Mouse (Mus musculus): Measurements from ENCODE around the gene Vasp.

Gene Vasp

DNA sequence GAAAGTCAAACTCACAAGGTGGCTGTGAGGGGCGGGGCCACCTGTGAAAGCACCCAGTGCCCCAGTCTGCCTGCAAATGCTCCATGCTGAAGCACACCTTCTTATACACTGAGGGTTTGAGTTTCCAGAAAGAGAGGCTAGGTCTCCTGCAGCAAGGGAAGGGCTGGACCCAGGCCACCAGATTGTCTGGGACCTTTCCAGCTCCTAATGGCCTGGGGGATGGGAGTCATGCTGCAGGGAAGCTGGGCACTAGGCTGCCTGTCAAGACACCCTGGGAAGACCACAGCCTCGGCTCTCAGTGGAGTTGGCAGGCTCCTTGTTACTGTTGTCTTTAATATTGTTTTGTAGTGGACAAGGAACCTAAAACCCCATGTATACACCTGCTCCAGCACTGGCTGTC lies 35.2 kb downstream of the Vasp start:
- no peak for DNase-seq (ENCODE audit: low spot score in 2 of 2)

DNA sequence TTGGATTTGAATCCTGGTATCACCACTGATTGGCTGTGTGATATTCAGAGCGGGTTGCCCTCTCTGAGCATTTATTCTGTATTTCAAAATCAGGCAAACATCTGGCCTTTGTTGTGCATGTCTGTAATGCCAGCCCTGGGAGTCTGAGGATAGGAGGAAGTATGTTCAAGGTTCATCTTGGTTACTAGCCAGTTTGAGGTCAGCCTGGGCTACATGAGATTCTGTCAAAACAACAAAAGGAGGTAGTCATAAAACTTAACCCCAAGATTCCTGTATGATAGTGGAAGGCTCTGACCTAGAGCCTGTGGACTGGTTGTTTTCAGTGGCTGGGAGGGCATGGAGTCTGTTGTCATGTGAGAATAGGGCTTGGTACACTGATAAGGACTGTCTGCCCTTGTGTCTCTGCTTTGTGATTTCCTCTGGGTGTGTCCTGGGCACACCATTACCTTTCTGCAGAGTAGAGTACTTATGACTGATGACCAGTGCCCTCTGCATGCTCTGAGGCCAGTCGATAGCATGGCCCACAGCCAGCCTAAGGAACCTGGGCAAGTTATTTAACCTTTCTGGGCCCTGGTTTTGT lies 36.4 kb downstream of the Vasp start:
- DNase-seq (ENCODE audit: low spot score in 2 of 2): no peak

DNA sequence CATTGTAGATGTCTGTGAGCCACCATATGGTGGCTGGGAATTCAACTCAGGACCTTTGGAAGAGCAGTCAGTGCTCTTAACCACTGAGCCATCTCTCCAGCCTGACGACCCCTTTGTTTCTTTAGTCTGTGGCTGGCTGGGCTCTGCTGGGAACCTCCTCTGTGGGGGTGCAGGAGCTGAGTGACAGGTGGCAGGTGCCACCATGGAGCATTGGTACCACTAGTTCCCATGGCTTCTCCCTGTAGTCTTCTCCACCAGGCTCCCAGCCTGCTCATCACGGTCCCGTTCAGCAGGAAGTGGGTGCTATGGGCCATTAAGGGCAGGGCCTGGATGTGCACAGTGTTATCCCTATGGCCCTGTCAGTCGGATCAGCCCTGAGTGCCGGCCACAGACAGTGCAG lies 37.0 kb downstream of the Vasp start:
- no peak for DNase-seq (ENCODE audit: low spot score in 2 of 2)

DNA sequence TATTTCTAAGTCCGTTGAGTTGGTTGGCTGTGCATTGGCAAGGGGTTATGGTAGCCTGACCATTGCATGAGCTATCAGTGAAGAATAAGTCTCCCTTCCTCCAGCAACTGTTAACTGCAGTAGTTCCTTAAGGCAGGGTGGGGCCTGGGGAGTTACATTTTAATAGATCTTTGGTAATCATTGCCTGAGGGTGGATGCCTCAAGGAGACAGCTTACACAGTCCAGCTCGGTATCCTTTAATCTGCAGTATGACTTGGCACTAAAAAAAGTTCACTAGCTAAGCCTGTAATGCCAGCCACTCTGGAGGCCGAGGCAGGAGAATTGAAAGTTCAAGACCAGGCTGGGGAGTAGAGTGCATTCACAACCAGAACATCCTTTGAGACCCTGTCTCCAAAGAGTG lies 39.8 kb downstream of the Vasp start:
- no peak for DNase-seq (ENCODE audit: low spot score in 2 of 2)

DNA sequence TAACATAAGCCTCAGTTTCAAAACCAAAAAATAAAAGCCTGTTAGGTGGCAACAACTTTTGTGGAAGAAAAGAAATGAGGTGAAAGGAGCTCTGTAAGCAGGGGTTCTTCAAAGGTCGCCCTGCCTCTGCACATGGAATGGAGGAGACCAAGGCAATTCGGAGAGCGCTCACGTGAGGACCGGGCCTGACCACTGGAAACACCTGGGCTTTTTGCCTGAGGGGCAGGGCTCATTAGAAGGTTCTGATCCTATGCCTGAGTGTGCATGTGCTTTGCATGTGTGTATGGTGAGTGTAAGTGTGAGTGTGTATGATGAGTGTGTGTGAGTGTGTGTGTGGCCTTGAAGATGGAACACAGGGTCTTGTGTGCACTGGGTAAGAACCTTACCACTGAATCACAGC lies 40.7 kb downstream of the Vasp start:
- DNase-seq (ENCODE audit: low spot score in 2 of 2): no peak

DNA sequence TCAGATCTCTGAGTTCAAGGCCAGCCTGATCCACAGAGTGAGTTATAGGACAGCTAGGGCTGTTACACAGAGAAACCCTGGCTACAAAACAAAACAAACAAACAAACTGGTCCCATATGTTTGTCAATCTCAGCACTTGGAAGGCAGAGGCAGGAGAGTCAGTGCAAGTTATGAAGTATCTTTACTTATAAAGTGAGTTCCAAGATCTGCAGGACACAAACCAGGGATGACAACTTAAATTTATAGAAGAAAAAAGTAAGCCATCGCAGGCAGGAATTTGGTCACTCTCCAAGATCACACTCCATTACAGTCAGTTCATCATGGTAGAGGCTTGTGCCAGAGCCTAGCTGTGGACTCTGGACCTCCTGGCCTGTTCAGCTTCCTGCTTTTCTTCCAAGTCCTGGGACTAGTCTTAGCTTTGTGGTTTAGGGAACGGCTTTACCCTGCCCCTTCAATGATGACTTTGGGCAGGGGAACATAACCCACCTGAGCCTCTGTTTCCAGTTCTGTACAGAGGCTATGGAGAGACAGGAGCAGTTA lies 41.5 kb downstream of the Vasp start:
- DNase-seq (ENCODE audit: low spot score in 2 of 2): no peak

DNA sequence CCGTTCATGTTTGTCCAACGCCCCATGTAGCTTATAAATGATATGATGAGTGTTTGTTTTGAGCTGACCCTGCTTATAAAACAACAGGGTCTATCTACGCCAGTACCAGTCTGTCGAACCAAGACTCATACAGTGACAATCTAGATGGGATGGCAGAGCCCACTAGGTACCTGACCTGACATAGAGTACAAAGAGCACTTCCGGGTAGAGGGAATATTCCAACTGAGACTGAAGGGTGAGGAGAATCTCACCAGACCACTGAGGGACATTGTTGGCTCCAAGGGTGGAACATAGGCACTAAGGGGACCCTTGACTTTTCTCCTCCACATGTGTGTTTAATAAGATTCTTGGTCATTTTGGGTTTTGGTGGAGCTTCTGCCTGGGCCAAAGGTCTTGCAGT lies 42.2 kb downstream of the Vasp start:
- DNase-seq (ENCODE audit: low spot score in 2 of 2): no peak

DNA sequence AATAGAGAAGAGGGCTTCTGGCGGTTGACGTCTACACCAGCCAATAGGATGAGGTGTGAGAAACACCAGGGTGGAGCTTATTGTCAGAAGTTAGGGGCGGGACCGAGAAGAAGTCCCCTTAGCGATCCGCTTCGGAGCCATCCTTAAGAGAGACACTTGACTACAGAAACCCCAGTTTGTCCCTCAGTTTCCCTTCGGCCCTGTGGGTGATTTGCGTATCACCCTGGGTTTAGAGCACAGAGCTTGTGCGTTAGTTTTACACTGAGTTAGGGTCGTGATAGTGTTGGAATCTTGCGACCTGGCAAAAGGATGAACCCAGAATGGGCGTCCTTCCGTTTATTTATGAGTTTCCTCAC lies 42.8 kb downstream of the Vasp start:
- no peak for DNase-seq (ENCODE audit: low spot score in 2 of 2)

DNA sequence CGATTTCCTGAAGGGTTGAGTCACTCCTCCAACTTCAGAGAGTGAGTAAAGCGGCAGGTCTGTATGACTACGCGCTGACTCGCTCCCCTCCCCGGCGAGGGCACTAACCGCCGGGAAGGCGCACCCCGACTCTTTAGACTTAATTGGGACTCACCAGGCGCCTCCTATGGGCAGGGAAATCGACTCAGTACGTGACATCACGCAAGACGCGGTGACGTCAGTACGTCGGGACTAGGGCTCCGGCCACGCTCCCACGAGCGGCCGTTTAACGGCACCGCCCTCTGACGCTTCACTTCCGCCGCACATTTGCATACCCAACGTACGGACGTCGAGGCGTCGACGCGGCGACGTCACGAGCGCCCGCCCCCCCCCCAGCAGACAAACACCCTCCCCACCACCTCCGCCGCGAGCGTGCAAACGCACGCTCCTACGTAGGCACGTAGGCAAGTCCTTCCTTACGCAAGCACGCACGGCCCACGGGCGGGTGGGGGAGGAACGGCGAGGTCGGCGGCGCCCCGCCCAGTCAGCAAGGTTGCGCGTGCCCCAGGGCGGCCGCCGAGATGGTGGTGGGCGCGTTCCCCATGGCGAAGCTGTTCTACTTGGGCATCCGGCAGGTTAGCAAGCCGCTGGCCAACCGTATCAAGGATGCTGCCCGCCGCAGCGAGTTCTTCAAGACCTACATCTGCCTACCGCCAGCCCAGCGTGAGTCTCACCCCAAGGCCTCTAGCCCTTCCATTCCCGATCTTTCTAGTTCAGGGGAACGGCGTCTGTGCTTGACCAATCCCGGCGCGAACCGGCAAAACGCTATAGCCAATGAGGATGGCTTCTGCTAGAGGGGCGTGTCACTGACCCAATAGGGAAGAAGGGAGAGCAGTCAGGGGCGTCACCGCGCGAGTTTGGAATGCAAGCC lies 43.5 kb downstream of the Vasp start, which contains the start of gene Opa3:
Gene Opa3 (plus strand): TSS at position 452 of the 910 bp plus-strand sequence.
- DNase-seq (ENCODE audit: low spot score in 2 of 2): peak; percentile 98

DNA sequence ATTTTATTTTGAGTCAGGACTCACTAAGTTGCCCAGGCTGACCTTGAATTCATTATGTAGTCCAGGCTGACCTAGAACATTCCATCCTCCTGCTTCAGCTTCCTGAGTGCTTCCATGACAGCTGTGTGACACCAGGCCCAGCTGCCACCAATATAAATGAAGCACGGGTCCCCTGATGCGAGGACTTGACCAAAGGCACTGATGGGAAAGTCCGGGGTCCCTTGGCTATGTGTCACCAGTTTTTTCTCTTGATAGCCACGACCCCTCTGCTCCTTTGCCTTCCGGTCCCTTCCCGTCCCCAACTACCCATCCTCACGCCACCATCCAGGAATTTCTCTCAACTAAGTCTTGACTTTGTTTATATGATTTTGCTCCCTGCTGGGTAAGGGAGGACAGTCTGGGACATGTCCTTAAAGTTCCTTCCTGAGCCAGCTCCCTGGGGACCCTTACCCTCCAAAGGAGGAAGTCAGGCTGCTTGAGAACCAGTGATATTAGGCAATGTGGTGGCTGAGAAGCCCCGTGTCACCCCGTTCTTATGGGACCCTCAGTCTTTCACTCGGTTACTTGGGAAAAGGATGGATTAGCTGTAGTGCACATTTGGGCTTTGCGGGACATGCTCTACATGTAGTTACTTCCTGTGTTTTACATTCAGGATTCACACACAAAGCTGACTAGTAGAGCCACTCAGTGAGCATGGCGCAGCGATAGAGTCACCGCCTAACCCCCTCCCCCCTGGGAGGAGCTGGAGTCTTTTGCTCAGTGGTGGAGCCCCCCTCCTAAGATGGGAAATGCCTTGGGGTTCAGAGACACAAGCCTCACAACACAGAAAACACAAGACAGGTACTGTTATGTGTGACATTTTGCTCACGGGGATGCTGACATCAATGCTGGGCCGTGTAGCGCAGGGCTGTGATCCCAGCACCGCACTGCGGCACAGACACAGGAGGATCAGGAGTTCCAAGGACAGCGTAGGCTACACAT lies 44.5 kb downstream of the Vasp start:
- peak; percentile 43 to 76 for DNase-seq (ENCODE audit: low spot score in 2 of 2)

DNA sequence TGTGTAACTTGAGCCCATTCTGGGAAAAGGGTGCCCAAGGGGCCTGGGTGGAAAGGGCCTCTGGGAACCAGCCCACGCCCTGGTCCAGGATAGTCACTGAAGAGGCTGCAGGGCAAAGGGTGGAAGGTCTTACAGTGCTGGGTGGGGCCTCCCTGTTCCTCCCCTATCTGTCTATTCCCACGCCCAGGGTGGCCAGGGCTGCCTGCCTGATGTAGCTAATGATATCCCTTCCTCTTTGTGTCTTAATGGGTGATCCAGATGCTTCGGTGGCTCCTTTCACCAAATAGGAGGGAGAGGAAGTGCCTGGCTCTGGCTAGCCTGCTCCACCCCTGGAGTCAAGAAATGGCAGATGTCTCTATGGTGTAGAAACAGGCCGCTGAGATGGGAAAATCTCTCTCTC lies 46.7 kb downstream of the Vasp start:
- DNase-seq (ENCODE audit: low spot score in 2 of 2): no peak

DNA sequence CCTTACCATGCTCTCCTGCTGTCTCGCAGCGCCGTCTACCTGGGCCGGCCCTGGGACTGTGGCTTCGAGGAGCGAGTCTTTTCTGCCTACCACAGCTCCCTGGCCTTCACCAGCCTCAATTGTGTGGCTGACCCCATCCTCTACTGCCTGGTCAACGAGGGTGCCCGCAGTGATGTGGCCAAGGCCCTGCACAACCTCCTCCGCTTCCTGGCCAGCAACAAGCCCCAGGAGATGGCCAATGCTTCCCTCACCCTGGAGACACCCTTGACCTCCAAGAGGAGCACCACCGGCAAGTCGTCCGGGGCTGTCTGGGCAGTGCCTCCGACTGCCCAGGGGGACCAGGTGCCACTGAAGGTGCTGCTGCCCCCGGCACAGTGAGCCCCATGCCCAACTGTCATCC lies 48.7 kb downstream of the Vasp start:
- DNase-seq (ENCODE audit: low spot score in 2 of 2): no peak

DNA sequence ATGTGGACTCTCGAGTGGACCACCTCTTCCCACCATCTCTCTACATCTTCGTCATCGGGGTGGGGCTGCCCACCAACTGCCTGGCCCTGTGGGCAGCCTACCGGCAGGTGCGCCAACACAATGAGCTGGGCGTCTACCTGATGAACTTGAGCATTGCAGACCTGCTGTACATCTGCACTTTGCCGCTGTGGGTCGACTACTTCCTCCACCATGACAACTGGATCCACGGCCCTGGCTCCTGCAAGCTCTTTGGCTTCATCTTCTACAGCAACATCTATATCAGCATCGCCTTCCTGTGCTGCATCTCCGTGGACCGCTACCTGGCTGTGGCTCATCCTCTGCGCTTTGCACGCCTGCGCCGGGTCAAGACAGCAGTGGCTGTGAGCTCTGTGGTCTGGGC lies 49.4 kb downstream of the Vasp start:
- DNase-seq (ENCODE audit: low spot score in 2 of 2): no peak

DNA sequence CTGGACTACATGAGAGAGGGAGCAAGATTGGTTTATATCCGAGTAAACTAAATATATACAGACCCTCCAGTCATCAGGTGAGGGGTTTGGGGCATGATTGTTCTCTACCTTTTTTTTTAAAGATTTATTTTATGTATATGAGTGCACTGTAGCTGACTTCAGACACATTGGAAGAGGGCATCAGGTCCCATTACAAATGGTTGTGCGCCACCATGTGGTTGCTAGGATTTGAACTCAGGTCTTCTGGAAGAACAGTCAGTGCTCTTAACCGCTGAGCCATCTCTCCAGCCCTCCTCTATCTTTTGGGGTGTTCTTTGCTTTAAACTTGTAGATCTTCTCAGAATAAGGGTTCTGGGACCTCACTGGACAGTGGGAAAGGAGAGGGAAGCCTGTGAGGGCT lies 51.6 kb downstream of the Vasp start:
- DNase-seq (ENCODE audit: low spot score in 2 of 2): no peak

DNA sequence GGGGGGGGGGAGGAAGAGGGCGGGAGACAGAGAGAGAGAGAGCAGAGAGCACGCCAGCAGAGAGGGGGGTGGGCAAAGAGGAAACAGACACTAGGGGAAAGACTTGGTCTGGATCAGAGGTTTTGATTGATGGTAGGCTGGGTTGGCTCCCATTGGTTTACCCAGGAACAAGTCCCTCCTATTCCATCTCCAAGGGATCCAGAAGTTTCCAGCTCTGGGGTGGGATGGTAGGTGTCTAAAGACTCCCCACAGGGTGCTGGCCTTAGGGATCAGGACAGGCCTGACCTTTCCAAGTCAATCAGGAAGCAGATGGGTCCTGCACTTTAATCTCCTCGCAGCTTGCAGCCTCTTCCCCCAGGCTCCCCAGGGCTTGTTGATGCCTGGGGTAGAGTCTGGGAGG lies 53.7 kb downstream of the Vasp start:
- DNase-seq (ENCODE audit: low spot score in 2 of 2): no peak

DNA sequence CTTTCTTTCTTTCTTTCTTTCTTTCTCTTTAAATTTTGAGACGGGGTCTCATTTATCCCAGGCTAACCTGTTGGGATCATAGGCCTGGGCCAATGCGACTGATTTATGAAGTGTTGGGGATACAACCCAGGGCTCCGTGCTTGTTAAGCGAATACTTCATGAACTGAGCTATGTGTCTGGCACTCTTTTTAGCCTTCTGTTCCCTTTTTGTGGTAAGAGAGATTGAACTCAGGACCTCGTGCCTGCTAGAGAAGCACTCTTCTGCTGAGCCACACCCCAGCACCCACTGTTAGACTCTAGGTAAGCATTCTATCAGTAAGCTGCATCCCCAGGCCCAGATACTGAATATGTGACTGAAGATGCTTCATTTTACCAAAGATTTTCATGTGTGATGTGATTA lies 54.1 kb downstream of the Vasp start:
- no peak for DNase-seq (ENCODE audit: low spot score in 2 of 2)

DNA sequence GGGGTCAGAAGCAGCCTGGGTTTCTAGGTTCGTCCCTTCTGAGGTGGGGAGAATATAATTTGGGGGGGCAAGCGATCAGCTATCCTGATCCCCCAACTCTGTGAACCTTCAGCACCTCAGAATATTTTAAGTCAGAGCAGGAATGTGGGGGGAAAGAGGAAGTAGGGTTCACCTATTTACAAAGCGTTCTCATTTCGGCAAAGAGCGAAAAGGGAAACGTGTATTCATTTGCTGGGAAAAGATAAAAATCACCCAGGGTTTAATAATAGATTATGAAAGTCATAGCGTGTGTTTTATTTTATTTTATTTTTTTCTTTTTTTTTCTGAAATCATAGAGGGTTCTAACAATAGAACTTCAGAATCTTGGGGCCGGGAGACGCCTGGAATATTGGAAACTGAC lies 56.7 kb downstream of the Vasp start:
- DNase-seq (ENCODE audit: low spot score in 2 of 2): no peak

DNA sequence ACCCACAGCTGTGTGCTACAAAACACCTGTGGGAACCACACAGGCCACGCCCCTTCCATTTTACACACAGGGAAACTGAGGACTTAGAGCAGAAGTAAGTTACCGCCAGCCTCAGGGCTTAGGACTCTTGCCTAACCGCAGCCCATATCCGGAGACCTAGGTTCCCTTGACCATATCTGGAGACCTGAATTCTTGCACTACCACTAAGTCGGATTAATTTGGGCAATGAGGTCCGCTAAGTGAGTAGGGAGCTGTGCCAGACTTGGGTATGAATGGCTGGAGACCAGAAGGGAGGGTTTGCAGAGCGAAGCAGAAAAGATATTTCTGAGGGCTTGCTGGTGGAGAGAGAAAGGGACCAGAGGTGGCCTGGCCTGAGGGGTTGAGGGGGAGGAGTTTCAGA lies 57.2 kb downstream of the Vasp start:
- no peak for DNase-seq (ENCODE audit: low spot score in 2 of 2)

DNA sequence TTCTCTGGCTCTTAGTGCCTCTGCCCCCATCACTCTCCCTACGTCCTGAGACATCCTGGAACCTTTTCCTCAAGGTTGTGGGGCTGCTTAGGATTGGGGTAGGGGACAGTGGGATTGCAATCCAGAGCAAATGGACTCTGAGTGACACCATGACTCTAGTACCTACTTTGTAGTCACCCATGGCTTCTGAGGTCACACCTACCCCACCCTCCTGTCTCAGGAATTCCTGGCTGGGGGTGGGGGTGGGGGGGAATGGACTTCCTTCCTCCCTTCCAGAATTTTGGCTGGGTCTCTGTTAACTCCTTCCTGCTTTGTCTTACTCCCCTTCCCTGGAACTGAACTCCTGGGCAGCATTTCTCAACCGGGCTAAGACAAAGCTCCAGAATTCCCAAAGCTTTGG lies 58.2 kb downstream of the Vasp start:
- no peak for DNase-seq (ENCODE audit: low spot score in 2 of 2)

DNA sequence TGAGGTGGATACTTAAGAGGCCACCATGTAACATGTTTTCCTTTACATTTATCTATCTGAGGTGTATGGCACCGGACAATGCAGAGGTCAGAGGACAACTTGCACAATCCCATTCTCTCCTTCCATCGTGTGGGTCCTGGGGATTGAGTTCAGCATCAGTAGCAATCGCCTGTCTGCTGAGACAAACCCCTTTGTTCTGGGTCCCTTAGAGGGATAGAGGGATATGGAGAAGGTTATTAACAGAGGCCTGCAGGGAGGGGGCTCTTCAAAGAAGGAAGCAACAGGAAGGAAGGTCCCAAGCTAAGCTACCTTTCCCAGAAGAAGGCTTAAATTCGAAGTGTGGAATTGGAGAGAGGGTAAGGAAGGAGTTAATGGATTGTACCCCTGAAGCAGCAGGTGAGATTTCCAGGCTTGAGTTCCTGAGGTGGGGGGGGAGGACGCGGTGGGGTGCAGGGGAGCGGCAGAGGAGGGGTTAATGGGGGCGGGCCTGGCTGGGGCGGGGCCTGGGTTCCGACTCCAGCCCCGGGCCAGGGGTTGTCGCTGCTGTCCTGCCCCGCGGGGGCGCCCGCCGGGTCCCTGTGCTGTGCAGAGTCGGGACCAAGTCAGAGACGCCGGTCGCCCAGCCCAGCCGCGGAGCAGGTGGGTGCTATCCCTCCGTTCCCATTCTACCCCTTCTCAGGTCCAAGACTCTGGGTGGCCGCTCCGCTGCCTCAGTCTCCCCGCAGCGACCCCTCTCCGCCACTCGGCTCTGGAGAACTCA lies 59.4 kb downstream of the Vasp start, which contains the start of gene Gpr4:
Gene Gpr4 (plus strand): TSS at position 543 of the 760 bp plus-strand sequence.
- DNase-seq (ENCODE audit: low spot score in 2 of 2): no peak

DNA sequence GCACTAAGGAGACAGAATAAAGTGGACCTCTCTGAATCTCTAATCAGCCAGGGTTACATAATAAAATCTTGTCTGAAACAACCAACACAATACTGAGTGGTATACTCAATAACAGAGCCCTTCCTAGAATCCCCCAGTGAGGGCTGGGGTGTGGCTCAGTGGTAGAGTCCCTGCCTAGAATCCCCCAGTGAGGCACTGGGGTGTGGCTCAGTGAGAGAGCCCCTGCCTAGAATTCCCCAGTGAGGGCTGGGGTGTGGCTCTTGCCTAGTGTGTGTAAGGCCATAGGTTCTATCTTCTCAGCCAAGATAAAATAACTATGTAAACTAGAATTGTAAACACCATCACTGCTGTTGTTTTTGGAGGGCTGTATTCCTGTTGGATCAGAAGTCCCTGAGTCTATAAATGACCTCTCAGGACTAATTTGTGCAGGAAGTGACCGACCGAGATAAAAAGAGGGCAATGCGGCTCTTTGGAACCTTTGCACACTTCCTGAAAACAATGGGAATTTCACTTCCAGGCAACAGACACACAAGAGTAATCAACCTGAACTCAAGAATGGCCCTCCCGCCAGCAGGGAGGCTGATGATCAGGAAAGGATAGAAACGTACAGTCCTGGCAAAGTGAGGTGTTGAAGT lies 60.5 kb downstream of the Vasp start:
- DNase-seq (ENCODE audit: low spot score in 2 of 2): no peak
